Mouse (Mus musculus) MEL (cell line): ENCODE results near the gene Pcsk5. TPM values are rescaled to one million over a fixed set of nuclear protein-coding genes. Genes with fewer than 3 reads are reported as not detected.

Source experiments
- DNase-seq: peaks from one replicate; pipeline ENCODE4 v3.0.0; 2011; ENCODE audit warnings: low read depth, low spot score
- H3K27ac ChIP-seq: 2 replicates; pipeline ENCODE4 v1.5.1; 2012; ENCODE audit warnings: low read depth, mild to moderate bottlenecking, control low read depth, low read length, moderate library complexity; ENCODE audit not compliant: control insufficient read depth
- H3K27me3 ChIP-seq, 2 experiments: fragments of 150-350 bp in 1 of 2; sonication (generic) in 1 of 2; 2 replicates each; pipeline ENCODE4 v1.6.1; 2012; ENCODE audit warnings: low read length in 2 of 2, mild to moderate bottlenecking in 2 of 2, improper control_type of control experiment in 1 of 2, moderate library complexity in 1 of 2; ENCODE audit not compliant: insufficient read depth in 2 of 2, control insufficient read depth in 1 of 2
- H3K36me3 ChIP-seq, 2 experiments: 2 replicates each; pipeline ENCODE4 v1.6.1; 2012 to 2014; ENCODE audit warnings: low read length in 2 of 2, improper control_type of control experiment in 1 of 2, inconsistent platforms in 1 of 2, mild to moderate bottlenecking in 1 of 2; ENCODE audit not compliant: insufficient read depth in 2 of 2, control insufficient read depth in 1 of 2
- H3K4me1 ChIP-seq, 2 experiments: fragments of 150-350 bp in 1 of 2; sonication (generic) in 1 of 2; 2 replicates each; pipeline ENCODE4 v1.6.1; 2012; ENCODE audit warnings: low read length in 2 of 2, improper control_type of control experiment in 1 of 2, mild to moderate bottlenecking in 1 of 2; ENCODE audit not compliant: insufficient read depth in 2 of 2, control insufficient read depth in 1 of 2
- H3K4me3 ChIP-seq, 2 experiments: fragments of 150-350 bp in 1 of 2; sonication (generic) in 1 of 2; 2 replicates each; pipeline ENCODE4 v1.5.1; 2012; ENCODE audit warnings: low read depth in 2 of 2, low read length in 2 of 2, mild to moderate bottlenecking in 2 of 2, moderate library complexity in 2 of 2, control low read depth in 1 of 2, improper control_type of control experiment in 1 of 2; ENCODE audit not compliant: control insufficient read depth in 1 of 2, insufficient read depth in 1 of 2
- H3K79me2 ChIP-seq: 2 replicates; pipeline ENCODE4 v1.6.1; 2012; ENCODE audit warnings: mild to moderate bottlenecking, low read length, moderate library complexity; ENCODE audit not compliant: control insufficient read depth, poor library complexity, insufficient read depth
- H3K9ac ChIP-seq: 2 replicates; pipeline ENCODE4 v1.6.1; 2012; ENCODE audit warnings: low read depth, mild to moderate bottlenecking, control low read depth, low read length, moderate library complexity; ENCODE audit not compliant: control insufficient read depth, poor library complexity, severe bottlenecking
- H3K9me3 ChIP-seq: fragments of 150-350 bp; sonication (generic); replicated peaks from 2 replicates; pipeline ENCODE4 v1.6.1; 2012; ENCODE audit warnings: mild to moderate bottlenecking, low read length, improper control_type of control experiment, moderate library complexity; ENCODE audit not compliant: insufficient read depth
- GATA1 ChIP-seq: IDR thresholded peaks from 2 replicates; pipeline ENCODE4 v1.6.1; 2011; ENCODE audit warnings: low read depth, low read length, improper control_type of control experiment
- HCFC1 ChIP-seq: IDR thresholded peaks from 2 replicates; pipeline ENCODE4 v1.6.1; 2012; ENCODE audit warnings: low read depth, mild to moderate bottlenecking, inconsistent platforms, low read length, improper control_type of control experiment, moderate library complexity
- MAFK ChIP-seq: IDR thresholded peaks from 2 replicates; pipeline ENCODE4 v1.6.1; 2011; ENCODE audit warnings: low read depth, mild to moderate bottlenecking, low read length, improper control_type of control experiment, borderline replicate concordance
- MAZ ChIP-seq: IDR thresholded peaks from 2 replicates; pipeline ENCODE4 v1.6.1; 2012; ENCODE audit warnings: low read depth, mild to moderate bottlenecking, inconsistent platforms, low read length, improper control_type of control experiment
- MEF2A ChIP-seq: IDR thresholded peaks from 2 replicates; pipeline ENCODE4 v1.6.1; 2014; ENCODE audit warnings: low read depth, mild to moderate bottlenecking, inconsistent platforms, low read length, improper control_type of control experiment; ENCODE audit not compliant: poor library complexity, insufficient replicate concordance, severe bottlenecking; ENCODE audit errors: extremely low read depth
- NELFE ChIP-seq: IDR thresholded peaks from 2 replicates; pipeline ENCODE4 v1.6.1; 2011; ENCODE audit warnings: low read depth, low read length, improper control_type of control experiment
- NRF1 ChIP-seq: IDR thresholded peaks from 2 replicates; pipeline ENCODE4 v1.6.1; 2014; ENCODE audit warnings: low read depth, mild to moderate bottlenecking, inconsistent platforms, low read length, improper control_type of control experiment, moderate library complexity; ENCODE audit not compliant: poor library complexity, insufficient read depth, severe bottlenecking
- POLR2AphosphoS5 ChIP-seq: IDR thresholded peaks from 2 replicates; pipeline ENCODE4 v1.6.1; 2012; ENCODE audit warnings: low read depth, borderline replicate concordance, mild to moderate bottlenecking, inconsistent platforms, low read length, moderate library complexity, mixed read lengths
- RAD21 ChIP-seq: IDR thresholded peaks from 2 replicates; pipeline ENCODE4 v1.6.1; 2011; ENCODE audit warnings: mild to moderate bottlenecking, low read depth, low read length, improper control_type of control experiment
- TAL1 ChIP-seq: IDR thresholded peaks from 2 replicates; pipeline ENCODE4 v1.6.1; 2012; ENCODE audit warnings: mild to moderate bottlenecking, inconsistent platforms, low read length, moderate library complexity, mixed read lengths
- TCF12 ChIP-seq: IDR thresholded peaks from 2 replicates; pipeline ENCODE4 v1.6.1; 2014; ENCODE audit warnings: low read depth, mild to moderate bottlenecking, inconsistent platforms, low read length, improper control_type of control experiment, moderate library complexity
- USF1 ChIP-seq: IDR thresholded peaks from 2 replicates; pipeline ENCODE4 v1.6.1; 2014; ENCODE audit warnings: low read depth, mild to moderate bottlenecking, inconsistent platforms, low read length, improper control_type of control experiment, moderate library complexity
- ZC3H11A ChIP-seq: IDR thresholded peaks from 2 replicates; pipeline ENCODE4 v1.6.1; 2012; ENCODE audit warnings: low read depth, mild to moderate bottlenecking, inconsistent platforms, low read length, improper control_type of control experiment
- ZMIZ1 ChIP-seq: IDR thresholded peaks from 2 replicates; pipeline ENCODE4 v1.6.1; 2012; ENCODE audit warnings: low read depth, mild to moderate bottlenecking, inconsistent platforms, low read length, improper control_type of control experiment, moderate library complexity
- polyA plus RNA-seq, 2 experiments: library from polyadenylated mRNA; stranded (reverse) in 1 of 2; unstranded in 1 of 2; fragments of >175 nt in 1 of 2; fragments of >200 nt in 1 of 2; gene quantifications; 2 replicates each; pipeline versions ENCODE4 v1.2.1 to v1.2.4; 2012; ENCODE audit warnings: low replicate concordance in 2 of 2, low read depth in 1 of 2; ENCODE audit not compliant: insufficient read length in 2 of 2, insufficient read depth in 1 of 2, missing spikeins in 1 of 2
- total RNA-seq: library from RNA; depleted of rRNA; stranded (reverse); fragments of 300-350 nt; gene quantifications from 2 replicates; pipeline ENCODE4 v1.2.3, GENCODE M21; 2012

The Pcsk5 gene
- total and polyA plus RNA-seq, 3 experiments, result not detected

DNA sequence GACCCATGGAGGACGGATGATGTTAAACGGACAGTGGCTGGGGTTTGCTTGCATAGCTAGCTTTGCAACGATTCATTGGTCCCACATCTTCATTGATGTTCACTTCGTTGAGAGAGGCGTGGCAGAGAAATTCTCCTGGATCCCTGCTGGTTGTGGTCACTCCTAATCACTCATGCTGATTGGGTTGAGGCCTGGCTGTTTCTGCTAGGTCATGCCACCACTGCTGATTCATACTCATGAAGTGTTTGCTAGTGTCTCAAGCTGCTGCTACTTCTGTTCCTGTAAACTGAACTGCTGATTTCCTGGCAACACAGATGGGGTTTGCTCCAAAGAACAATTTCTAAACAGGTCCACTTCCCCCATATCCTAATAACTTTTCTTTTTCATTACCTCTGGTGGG lies 430.6 kb downstream of the Pcsk5 start (continued):
- no peak for TF ChIP-seq POLR2AphosphoS5
- no peak for TF ChIP-seq HCFC1
- TF ChIP-seq, all 39 proteins: peak for 0

DNA sequence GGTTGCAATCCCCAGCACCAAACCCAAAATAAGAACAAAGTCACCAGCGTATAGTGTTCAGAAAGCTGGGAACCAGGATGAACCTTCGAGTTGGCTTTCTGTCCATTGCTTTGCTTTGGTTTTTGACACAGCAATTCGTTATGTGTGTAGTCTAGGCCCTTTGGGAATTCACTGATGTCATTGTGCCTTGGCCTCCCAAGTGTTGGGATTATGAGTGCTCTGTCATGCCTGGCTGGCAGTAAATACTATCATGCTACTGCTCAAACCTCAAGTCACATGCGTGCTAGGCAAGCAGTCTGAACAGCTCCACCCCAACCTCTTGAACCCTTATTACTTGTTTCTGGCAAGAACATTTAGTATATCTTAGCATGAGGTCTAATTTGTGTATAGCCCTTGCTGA lies 434.3 kb downstream of the Pcsk5 start:
- Histone ChIP-seq H3K36me3 (peaks cover 0 to 2% of the 10 kb centered on the region in 2 experiments; a peak in 2 of 4 replicates), H3K27me3 (no peaks in the 10 kb centered on the region)
- no peak for TF ChIP-seq NRF1
- no peak for TF ChIP-seq TCF12
- TF ChIP-seq HCFC1, result no peak
- no peak for TF ChIP-seq MEF2A
- no peak for TF ChIP-seq ZC3H11A
- TF ChIP-seq NELFE, result no peak
- TF ChIP-seq MAZ, result no peak
- no peak for TF ChIP-seq USF1
- TF ChIP-seq, all 39 proteins: peak for 0
- H3K9me3 ChIP-seq, result no peaks in the 10 kb centered on the region
- no peaks in the 10 kb centered on the region for H3K79me2 ChIP-seq
- H3K27ac ChIP-seq, result no peak overlapping the region
- no peak for DNase-seq
- no peaks in the 10 kb centered on the region for H3K4me1 ChIP-seq
- no peak overlapping the region for H3K9ac ChIP-seq
- H3K4me3 ChIP-seq, result no peak overlapping the region

DNA sequence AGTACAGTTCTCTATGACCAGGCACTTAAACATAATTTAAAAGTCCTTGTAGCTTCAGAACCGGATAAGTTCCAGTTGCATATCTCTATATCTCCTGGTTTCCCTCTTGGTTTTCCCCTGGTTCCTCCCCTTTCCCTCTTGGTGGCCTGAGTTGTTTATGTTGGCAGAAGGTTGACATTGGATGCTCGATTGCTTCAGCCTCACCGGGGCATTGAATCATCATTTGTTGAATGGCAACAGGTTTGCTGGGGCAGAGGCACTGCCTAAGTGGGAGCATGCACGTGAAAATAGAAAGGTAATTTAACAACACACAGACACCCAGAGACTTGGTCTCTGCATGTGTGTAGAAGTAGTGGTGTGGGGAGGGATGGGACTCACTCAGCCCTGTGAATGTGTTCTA lies 436.9 kb downstream of the Pcsk5 start:
- Histone ChIP-seq H3K36me3 (peaks cover 2 to 12% of the 10 kb centered on the region in 2 experiments), H3K27ac (no peak overlapping the region), H3K9ac (no peak overlapping the region), H3K4me3 (no peak overlapping the region), H3K4me1 (peaks cover 0 to 12% of the 10 kb centered on the region in 2 experiments; a peak in 1 of 4 replicates), H3K9me3 (no peaks in the 10 kb centered on the region), H3K27me3 (no peaks in the 10 kb centered on the region), H3K79me2 (no peaks in the 10 kb centered on the region)
- no peak for DNase-seq
- TF ChIP-seq TAL1, result no peak
- no peak for TF ChIP-seq RAD21
- no peak for TF ChIP-seq GATA1
- TF ChIP-seq ZMIZ1, result no peak
- TF ChIP-seq MAFK, result no peak
